Mouse (Mus musculus) hindbrain, embryonic 12.5 days (tissue): ENCODE results near the gene Scgb1c1. TPM values are rescaled to one million over a fixed set of nuclear protein-coding genes. Genes with fewer than 3 reads are reported as not detected.

ENCODE experiments used
- ATAC-seq: fragments of 200-750 bp; cut with Nextera tagmentation; 2 replicates; pipeline ENCODE4 v1.8.0; 2017; ENCODE audit warnings: moderate TSS enrichment; ENCODE audit not compliant: low FRiP score
- H3K27ac ChIP-seq: fragments of 300-500 bp; sonication (generic); 2 replicates; pipeline ENCODE4 v1.5.1; 2016; ENCODE audit warnings: mild to moderate bottlenecking
- H3K27me3 ChIP-seq: fragments of 300-500 bp; sonication (generic); 2 replicates; pipeline ENCODE4 v1.6.1; 2016; ENCODE audit warnings: mild to moderate bottlenecking
- H3K36me3 ChIP-seq: fragments of 300-500 bp; sonication (generic); 2 replicates; pipeline ENCODE4 v1.6.1; 2016; ENCODE audit warnings: mild to moderate bottlenecking
- H3K4me1 ChIP-seq: fragments of 300-500 bp; sonication (generic); 2 replicates; pipeline ENCODE4 v1.6.1; 2016
- H3K4me2 ChIP-seq: fragments of 300-500 bp; sonication (generic); replicated peaks from 2 replicates; pipeline ENCODE4 v1.6.1; 2016; ENCODE audit warnings: mild to moderate bottlenecking
- H3K4me3 ChIP-seq: fragments of 300-500 bp; sonication (generic); 2 replicates; pipeline ENCODE4 v1.5.1; 2016; ENCODE audit warnings: mild to moderate bottlenecking
- H3K9ac ChIP-seq: fragments of 300-500 bp; sonication (generic); 2 replicates; pipeline ENCODE4 v1.6.1; 2016; ENCODE audit warnings: mild to moderate bottlenecking, moderate library complexity
- H3K9me3 ChIP-seq: fragments of 300-500 bp; sonication (generic); replicated peaks from 2 replicates; pipeline ENCODE4 v1.6.1; 2016; ENCODE audit warnings: mild to moderate bottlenecking
- WGBS: fragments of 180-500 bp; shearing (Covaris S2); methylation state at CpG from one replicate; pipeline ENCODE4 v1.1.7; 2016; 5-methylcytosine and 5-hydroxymethylcytosine counted together
- polyA plus RNA-seq: library from polyadenylated mRNA; unstranded; fragments of >200 nt; fragmentation: Nextera tagmentation; extraction: Ambion mirVana; gene quantifications from 2 replicates; pipeline ENCODE4 v1.2.1, GENCODE M21; 2016

Gene Scgb1c1
- not detected in 2 replicates for polyA plus RNA-seq

GRCm38 (mm10) chr7:140844905-140845665 is at the start of gene Scgb1c1:
TSS of gene Scgb1c1 (plus strand) at chr7:140845547.
- Histone ChIP-seq H3K36me3 (no peaks in the 10 kb centered on the region), H3K4me2 (no peak within 1 kb of the TSS), H3K27me3 (peaks cover 19% of the 10 kb centered on the region), H3K27ac (no peak within 1 kb of the TSS), H3K4me1 (no peaks in the 10 kb centered on the region), H3K4me3 (no peak within 1 kb of the TSS), H3K9ac (no peak within 1 kb of the TSS), H3K9me3 (no peaks in the 10 kb centered on the region)
- ATAC-seq = peak; percentile 74
- 28% methylated on average over 14 of the region's 14 CpGs for WGBS

GRCm38 (mm10) chr7:140797619-140798018 is 47.7 kb upstream of the Scgb1c1 start:
- Histone ChIP-seq H3K36me3 (no peaks in the 10 kb centered on the region), H3K9ac (no peak overlapping the region), H3K4me1 (no peaks in the 10 kb centered on the region), H3K4me2 (no peak overlapping the region), H3K4me3 (no peak overlapping the region), H3K27me3 (no peaks in the 10 kb centered on the region), H3K27ac (no peak overlapping the region), H3K9me3 (no peaks in the 10 kb centered on the region)
- ATAC-seq = no peak
- WGBS = 92% methylated on average over 3 of the region's 3 CpGs

GRCm38 (mm10) chr7:140798212-140798611 is 47.1 kb upstream of the Scgb1c1 start:
- 81% methylated on average over 2 of the region's 2 CpGs for WGBS
- Histone ChIP-seq H3K27me3 (no peaks in the 10 kb centered on the region), H3K4me3 (no peak overlapping the region), H3K9ac (no peak overlapping the region), H3K9me3 (no peaks in the 10 kb centered on the region), H3K36me3 (no peaks in the 10 kb centered on the region), H3K4me2 (no peak overlapping the region), H3K4me1 (no peaks in the 10 kb centered on the region), H3K27ac (no peak overlapping the region)
- no peak for ATAC-seq

- 71% methylated on average over 6 of the region's 6 CpGs for WGBS
- no peaks in the 10 kb centered on the region for H3K9me3 ChIP-seq
- H3K36me3 ChIP-seq = no peaks in the 10 kb centered on the region
- H3K9ac ChIP-seq = no peak overlapping the region
- ATAC-seq = no peak
- H3K4me3 ChIP-seq = no peak overlapping the region
- no peak overlapping the region for H3K27ac ChIP-seq
- no peak overlapping the region for H3K4me2 ChIP-seq
- H3K27me3 ChIP-seq = no peaks in the 10 kb centered on the region
- H3K4me1 ChIP-seq = no peaks in the 10 kb centered on the region
Observed at GRCm38 (mm10) chr7:140802629-140803028, 42.7 kb upstream of the Scgb1c1 start.

- Histone ChIP-seq H3K4me1 (no peaks in the 10 kb centered on the region), H3K27ac (no peak overlapping the region), H3K27me3 (no peaks in the 10 kb centered on the region), H3K9me3 (no peaks in the 10 kb centered on the region), H3K4me3 (no peak overlapping the region), H3K9ac (no peak overlapping the region), H3K36me3 (0 out of 2 replicates have a peak, but pooled peaks cover 5% of the 10 kb centered on the region), H3K4me2 (no peak overlapping the region)
- no peak for ATAC-seq
- 12% methylated on average over 1 of the region's 1 CpGs for WGBS
Observed at GRCm38 (mm10) chr7:140805704-140806103, 39.6 kb upstream of the Scgb1c1 start.

GRCm38 (mm10) chr7:140810496-140810895 is 34.9 kb upstream of the Scgb1c1 start:
- Histone ChIP-seq H3K36me3 (peaks cover 22% of the 10 kb centered on the region), H3K9me3 (no peaks in the 10 kb centered on the region), H3K4me2 (no peak overlapping the region), H3K9ac (no peak overlapping the region), H3K4me1 (no peaks in the 10 kb centered on the region), H3K27ac (no peak overlapping the region), H3K4me3 (no peak overlapping the region), H3K27me3 (no peaks in the 10 kb centered on the region)
- no peak for ATAC-seq
- WGBS = 92% methylated on average over 6 of the region's 6 CpGs

GRCm38 (mm10) chr7:140811714-140812113 is 33.6 kb upstream of the Scgb1c1 start:
- Histone ChIP-seq H3K4me1 (no peaks in the 10 kb centered on the region), H3K4me2 (no peak overlapping the region), H3K27ac (no peak overlapping the region), H3K4me3 (no peak overlapping the region), H3K9ac (no peak overlapping the region), H3K9me3 (no peaks in the 10 kb centered on the region), H3K27me3 (no peaks in the 10 kb centered on the region), H3K36me3 (peaks cover 22% of the 10 kb centered on the region)
- no peak for ATAC-seq
- WGBS = 85% methylated on average over 13 of the region's 13 CpGs

GRCm38 (mm10) chr7:140812850-140813249 is 32.5 kb upstream of the Scgb1c1 start:
- 92% methylated on average over 12 of the region's 12 CpGs for WGBS

GRCm38 (mm10) chr7:140820173-140820572 is 25.2 kb upstream of the Scgb1c1 start:
- Histone ChIP-seq H3K36me3 (no peaks in the 10 kb centered on the region), H3K4me3 (no peak overlapping the region), H3K9me3 (no peaks in the 10 kb centered on the region), H3K4me1 (peaks cover 2% of the 10 kb centered on the region; the same call in 1 of the 2 replicates), H3K9ac (no peak overlapping the region), H3K4me2 (no peak overlapping the region; the same call in 1 of the 2 replicates), H3K27ac (no peak overlapping the region), H3K27me3 (no peaks in the 10 kb centered on the region)
- ATAC-seq = 0 out of 2 replicates have a peak, but pooled peaks have one; percentile 57
- WGBS = 73% methylated on average over 4 of the region's 4 CpGs

More at GRCm38 (mm10) chr7:140812850-140813249, 32.5 kb upstream of the Scgb1c1 start:
- no peak overlapping the region for H3K4me2 ChIP-seq
- peaks cover 22% of the 10 kb centered on the region for H3K36me3 ChIP-seq
- ATAC-seq = no peak
- no peaks in the 10 kb centered on the region for H3K27me3 ChIP-seq
- H3K4me1 ChIP-seq = no peaks in the 10 kb centered on the region
- H3K9me3 ChIP-seq = no peaks in the 10 kb centered on the region
- no peak overlapping the region for H3K4me3 ChIP-seq
- no peak overlapping the region for H3K9ac ChIP-seq
- H3K27ac ChIP-seq = no peak overlapping the region

GRCm38 (mm10) chr7:140821305-140821652 is 24.1 kb upstream of the Scgb1c1 start:
- Histone ChIP-seq H3K27ac (peak overlapping the region; percentile 83; the same call in 1 of the 2 replicates), H3K4me3 (peak overlapping the region; percentile 55), H3K27me3 (no peaks in the 10 kb centered on the region), H3K4me1 (peaks cover 2% of the 10 kb centered on the region; the same call in 1 of the 2 replicates), H3K36me3 (no peaks in the 10 kb centered on the region), H3K9me3 (no peaks in the 10 kb centered on the region), H3K9ac (peak overlapping the region; percentile 72), H3K4me2 (peak overlapping the region; percentile 65)
- WGBS = 49% methylated on average over 5 of the region's 5 CpGs
- ATAC-seq = peak; percentile 55

- peak within 1 kb of the TSS; percentile 83 for H3K27ac ChIP-seq
- peak within 1 kb of the TSS; percentile 55 for H3K4me3 ChIP-seq
- no peaks in the 10 kb centered on the region for H3K9me3 ChIP-seq
- no peaks in the 10 kb centered on the region for H3K36me3 ChIP-seq
- H3K27me3 ChIP-seq = no peaks in the 10 kb centered on the region
- peak within 1 kb of the TSS; percentile 65 for H3K4me2 ChIP-seq
- peak; percentile 94 for ATAC-seq
- peaks cover 2% of the 10 kb centered on the region; the same call in 1 of the 2 replicates for H3K4me1 ChIP-seq
- H3K9ac ChIP-seq = peak within 1 kb of the TSS; percentile 72
- WGBS = 3% methylated on average over 21 of the region's 21 CpGs
Observed at GRCm38 (mm10) chr7:140821653-140822329, 23.6 kb upstream of the Scgb1c1 start, which contains the start of gene Zfp941. TSS of gene Zfp941 (minus strand) at chr7:140822178.

GRCm38 (mm10) chr7:140822731-140823130 is 22.6 kb upstream of the Scgb1c1 start:
- 93% methylated on average over 4 of the region's 4 CpGs for WGBS
- no peak overlapping the region for H3K27ac ChIP-seq
- peaks cover 2% of the 10 kb centered on the region; the same call in 1 of the 2 replicates for H3K4me1 ChIP-seq
- H3K27me3 ChIP-seq = no peaks in the 10 kb centered on the region
- no peak overlapping the region for H3K4me3 ChIP-seq
- H3K36me3 ChIP-seq = no peaks in the 10 kb centered on the region
- H3K9ac ChIP-seq = no peak overlapping the region
- no peak overlapping the region for H3K4me2 ChIP-seq
- no peak for ATAC-seq
- no peaks in the 10 kb centered on the region for H3K9me3 ChIP-seq
